Mouse (Mus musculus) adrenal gland, postnatal 14 days (tissue): ENCODE results near the gene Hist1h3g. TPM values are rescaled to one million over a fixed set of nuclear protein-coding genes. Genes with fewer than 3 reads are reported as not detected.
"Not testable (repeated sequence)": the region's sequence is repeated elsewhere in the genome, so short reads cannot be mapped to it uniquely, and the experiment has no call there.

Experiments
- DNase-seq: peaks from one replicate; pipeline ENCODE4 v3.0.0; 2021; ENCODE audit warnings: mixed read lengths
- total RNA-seq: library from RNA; stranded (reverse); gene quantifications from 2 replicates; pipeline ENCODE4 v1.2.3, GENCODE M21; 2021

Gene Hist1h3g
- total RNA-seq, 1 experiment from 2014 or later, result 80.0 TPM

DNA sequence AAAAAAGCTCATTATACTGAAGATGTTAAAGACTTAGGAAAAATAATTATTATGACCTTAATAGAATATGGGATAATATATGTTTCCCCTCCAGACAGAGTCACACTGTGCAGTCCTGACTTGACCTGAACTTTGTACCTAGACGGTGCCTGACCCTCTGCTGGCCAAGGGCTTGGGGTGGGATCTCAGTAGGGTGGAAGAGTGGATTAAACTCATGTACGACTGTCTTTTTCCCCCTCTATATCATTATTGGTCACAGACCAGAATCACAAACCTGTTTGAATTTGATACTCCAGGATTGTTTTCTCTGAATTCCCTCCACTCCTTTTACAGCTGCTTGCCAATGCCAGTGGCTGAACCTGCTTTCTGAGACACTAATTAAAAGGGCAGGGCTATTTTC, 25.5 kb downstream of the Hist1h3g start:
- not testable (repeated sequence) for DNase-seq

DNA sequence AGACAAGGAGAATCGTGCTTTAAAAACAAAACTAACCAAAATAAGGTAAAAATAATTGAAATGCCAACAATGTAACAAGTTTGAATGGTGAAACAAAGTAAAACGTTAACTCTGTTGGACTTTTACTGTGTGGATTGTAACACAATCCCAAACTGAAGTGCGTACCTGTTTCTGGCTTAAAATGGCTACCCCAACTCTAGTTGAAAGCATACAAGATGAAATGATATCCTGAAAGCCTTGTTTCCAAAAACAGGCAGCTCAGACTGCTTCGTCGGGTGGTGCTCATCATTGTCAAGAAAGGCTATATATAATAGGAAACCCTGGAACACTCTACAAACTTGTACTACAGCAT, 26.3 kb downstream of the Hist1h3g start:
- not testable (repeated sequence) for DNase-seq

DNA sequence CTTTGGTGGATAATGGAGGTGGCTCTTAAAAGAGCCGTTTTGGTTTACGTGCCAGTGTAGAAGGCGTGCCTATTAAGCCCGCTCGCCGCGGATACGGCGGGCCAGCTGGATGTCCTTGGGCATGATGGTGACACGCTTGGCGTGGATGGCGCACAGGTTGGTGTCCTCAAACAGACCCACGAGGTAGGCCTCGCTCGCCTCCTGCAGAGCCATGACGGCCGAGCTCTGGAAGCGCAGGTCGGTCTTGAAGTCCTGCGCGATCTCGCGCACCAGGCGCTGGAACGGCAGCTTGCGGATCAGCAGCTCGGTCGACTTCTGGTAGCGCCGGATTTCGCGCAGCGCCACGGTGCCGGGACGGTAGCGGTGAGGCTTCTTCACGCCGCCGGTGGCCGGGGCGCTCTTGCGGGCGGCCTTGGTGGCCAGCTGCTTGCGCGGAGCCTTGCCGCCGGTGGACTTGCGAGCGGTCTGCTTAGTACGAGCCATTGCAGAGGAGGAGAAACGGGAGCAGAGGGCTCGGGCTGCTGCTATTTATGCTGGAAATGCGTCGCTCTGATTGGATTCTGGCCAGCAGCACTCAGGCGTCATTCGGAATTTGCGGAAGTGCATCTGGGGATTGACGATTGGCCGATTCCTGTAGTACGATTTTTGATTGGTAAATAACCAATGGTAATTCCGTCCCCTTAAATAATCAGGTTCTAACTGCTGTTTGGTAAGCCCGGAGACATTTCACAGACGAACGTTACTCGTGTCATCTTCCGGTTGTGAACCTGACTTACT, 26.8 kb downstream of the Hist1h3g start, which contains the start of gene Hist1h3e:
Gene Hist1h3e (minus strand): TSS at position 487 of the 777 bp plus-strand sequence.
- DNase-seq, result peak; percentile 96

DNA sequence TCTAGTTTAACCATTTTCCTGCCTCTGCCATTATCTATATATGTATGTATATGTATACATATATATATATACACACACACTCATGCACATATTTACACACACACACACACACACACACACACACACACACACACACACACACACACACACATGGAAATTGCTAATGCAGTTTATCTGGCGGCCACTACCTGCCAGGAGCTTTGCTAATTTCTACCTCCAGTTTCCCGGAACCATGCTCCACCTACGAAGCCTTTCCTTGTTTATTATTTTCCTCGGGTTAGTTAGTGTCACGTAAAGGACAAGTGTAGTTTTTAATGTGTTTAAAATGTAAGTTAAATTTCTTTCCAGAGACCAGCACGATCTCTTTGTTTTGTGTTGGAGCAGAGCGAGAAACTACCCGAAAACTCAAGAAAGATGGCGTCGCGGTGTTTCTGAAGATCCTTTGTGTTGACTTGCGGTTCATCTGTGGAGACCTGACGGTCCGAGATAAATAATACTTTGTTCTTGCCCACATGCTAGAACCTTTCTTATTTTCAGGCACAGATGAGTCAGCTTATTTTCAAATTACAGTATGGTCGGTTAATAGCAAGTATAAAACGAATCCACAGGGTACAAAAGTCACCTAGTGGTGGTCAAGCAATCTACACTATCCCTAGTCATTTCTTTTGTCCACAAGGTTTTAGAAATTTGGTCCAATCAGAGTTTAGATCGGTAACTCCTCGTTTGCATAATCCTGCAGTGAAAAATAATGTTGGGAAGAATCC, 27.7 kb downstream of the Hist1h3g start:
- DNase-seq, result peak; percentile 56

DNA sequence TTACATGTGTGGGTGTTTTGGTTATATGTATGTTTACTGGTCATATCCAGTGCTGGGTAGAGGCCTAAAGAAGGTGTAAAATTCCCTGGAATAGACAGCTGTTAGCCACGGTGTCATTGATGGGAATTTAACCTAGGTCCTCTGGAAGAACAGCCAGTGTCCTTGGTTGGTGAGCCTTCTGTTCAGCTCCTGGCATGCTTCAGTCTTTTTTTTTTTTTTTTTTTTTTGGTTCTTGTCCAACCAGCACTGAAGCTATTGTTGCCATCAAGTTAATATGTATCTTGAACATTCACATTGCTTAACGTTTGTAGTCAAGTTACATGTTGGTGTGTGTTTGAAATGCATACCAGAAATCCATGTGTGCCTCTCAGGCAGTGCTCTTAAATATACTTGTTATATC, 29.3 kb downstream of the Hist1h3g start:
- DNase-seq, result no peak

DNA sequence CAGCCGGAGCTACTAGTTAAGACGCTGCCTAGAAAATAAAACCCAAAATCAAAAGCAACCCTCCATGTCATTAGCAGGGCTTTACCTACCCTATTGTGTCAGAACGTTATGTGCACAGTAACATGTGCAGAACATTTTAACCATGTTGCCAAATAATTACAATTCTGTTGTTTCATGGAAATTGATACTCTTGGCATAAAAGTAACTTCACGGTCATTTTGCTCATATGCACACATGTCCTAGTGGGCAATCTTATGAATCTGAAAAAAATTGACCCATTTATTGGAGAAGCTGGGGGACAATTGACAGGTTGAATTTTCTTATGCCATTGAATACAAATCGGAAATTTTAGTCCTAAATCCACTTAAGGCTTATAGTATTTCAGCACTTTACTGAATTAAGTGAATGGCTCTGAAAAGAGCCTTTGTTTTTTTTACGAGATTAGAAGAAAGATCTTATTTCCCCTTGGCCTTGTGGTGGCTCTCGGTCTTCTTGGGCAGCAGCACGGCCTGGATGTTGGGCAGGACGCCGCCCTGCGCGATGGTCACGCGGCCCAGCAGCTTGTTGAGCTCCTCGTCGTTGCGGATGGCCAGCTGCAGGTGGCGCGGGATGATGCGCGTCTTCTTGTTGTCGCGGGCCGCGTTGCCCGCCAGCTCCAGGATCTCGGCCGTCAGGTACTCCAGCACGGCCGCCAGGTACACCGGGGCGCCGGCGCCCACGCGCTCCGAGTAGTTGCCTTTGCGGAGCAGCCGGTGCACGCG, 35.2 kb downstream of the Hist1h3g start:
- not testable (repeated sequence) for DNase-seq

DNA sequence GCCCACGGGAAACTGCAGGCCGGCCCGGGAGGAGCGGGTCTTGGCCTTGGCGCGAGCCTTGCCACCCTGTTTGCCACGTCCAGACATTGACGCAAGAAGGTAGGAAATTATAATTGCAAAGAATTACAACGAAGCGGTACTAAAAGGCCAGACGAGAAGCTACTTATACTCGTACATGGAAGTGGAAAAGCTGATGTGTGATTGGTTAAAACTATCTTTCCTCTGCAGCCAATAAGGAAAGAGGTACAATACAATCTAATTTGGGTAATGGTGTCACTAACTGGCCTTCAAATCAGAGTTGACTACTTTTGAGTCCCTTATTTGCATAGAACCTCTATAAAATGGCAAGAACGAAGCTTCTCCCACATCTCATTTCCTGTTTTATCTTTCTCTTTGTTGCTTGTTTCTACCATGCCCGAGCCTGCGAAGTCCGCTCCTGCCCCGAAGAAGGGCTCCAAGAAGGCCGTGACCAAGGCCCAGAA, 35.8 kb downstream of the Hist1h3g start, which contains the start of the genes Hist1h2ae and Hist1h2bg:
Gene Hist1h2ae (minus strand): TSS at position 199 of the 482 bp plus-strand sequence.
Gene Hist1h2bg (plus strand): TSS at position 375 of the 482 bp plus-strand sequence.
- DNase-seq, result peak; percentile 71

DNA sequence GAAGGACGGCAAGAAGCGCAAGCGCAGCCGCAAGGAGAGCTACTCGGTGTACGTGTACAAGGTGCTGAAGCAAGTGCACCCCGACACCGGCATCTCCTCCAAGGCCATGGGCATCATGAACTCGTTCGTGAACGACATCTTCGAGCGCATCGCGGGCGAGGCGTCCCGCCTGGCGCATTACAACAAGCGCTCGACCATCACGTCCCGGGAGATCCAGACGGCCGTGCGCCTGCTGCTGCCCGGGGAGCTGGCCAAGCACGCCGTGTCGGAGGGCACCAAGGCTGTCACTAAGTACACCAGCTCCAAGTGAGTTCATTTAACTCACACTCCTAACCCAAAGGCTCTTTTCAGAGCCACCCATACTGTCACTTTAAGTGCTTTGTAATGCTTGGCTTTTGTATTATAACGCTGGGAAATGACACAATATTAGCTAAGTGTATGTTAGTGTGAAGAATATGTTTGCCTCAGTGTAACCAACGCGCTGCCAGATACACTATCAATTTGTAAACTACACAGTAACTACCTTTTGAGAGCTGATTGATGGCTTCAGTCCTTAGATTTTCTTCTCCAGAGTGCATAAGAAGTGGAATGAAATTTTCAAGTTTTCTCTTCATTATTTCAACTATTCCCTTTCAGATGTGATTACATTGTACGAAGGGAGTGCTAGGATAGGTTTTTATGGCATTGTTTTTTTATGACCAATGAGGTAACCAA, 36.4 kb downstream of the Hist1h3g start:
- DNase-seq, result not testable (repeated sequence)

DNA sequence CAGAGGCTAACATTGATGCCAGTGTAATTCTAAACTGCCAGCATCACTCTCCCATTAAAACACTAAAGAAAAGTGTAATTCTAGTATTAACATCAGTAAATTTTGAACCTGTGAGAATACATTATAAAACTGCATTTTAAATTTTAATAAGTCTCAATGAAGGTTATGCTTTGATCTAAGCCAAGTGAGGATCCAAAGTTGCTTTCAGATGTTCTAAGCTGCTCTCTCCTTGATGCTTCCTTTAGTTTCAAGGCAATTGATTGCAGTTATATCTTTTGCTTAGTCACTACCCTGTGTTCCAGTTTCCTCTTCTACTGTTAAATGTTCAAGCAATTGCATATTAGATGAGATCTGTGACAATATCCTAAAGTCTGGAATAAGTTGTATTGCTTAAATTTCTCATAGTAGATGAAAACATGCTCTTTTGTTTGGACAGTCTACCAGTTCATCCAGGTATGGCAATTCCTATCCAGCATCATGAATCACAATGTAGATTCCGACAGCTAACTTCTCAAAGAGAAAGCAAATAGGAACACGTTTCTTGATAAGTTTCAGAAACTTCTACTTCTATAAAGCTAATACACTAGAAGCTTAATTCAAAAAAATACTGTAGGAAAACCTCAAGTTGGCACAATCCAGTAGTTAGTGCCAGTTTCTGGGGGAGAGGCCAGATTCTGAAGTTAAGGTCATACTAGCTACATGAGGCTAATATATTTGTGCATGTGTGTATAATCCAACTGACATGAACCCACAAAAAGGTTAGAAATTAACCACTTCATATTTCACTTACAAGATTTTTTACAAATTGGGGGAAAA, 37.2 kb downstream of the Hist1h3g start:
- DNase-seq, result no peak

DNA sequence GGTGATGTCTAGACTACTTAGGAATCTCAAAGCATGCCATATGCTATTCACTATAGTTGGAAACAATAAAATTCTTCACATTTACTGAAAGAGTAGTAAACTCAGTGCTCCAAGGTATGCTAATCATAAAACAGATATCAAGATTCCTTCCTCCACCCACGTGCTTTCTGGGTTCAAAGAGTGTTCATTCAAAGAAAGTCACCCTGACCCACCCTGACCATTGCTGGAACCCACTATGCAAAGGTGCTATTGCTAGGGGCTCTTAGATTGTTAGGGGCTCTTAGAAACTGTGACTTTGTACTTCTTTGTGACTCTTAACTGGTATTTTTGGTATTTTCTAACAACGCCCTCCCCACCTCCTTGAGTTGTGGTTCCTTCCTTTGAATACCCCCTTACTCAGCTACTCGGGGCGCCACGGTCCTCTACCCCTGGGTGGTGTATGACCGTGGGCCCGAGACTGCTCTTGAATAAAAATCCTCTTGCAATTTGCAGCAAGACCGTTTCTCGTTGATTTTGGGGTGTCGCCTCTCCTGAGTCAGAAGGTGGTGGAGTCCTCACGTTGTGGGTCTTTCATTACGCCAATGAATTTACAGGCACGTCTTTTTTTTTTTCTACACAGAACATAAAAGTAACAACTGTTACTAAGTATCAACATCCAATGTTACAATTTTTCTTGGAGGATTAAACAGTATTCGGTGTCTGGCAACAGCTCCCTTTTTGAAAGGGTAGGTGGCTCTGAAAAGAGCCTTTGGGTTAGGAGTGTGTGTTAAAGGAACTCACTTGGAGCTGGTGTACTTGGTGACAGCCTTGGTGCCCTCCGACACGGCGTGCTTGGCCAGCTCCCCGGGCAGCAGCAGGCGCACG, 38.0 kb downstream of the Hist1h3g start:
- DNase-seq, result not testable (repeated sequence)

DNA sequence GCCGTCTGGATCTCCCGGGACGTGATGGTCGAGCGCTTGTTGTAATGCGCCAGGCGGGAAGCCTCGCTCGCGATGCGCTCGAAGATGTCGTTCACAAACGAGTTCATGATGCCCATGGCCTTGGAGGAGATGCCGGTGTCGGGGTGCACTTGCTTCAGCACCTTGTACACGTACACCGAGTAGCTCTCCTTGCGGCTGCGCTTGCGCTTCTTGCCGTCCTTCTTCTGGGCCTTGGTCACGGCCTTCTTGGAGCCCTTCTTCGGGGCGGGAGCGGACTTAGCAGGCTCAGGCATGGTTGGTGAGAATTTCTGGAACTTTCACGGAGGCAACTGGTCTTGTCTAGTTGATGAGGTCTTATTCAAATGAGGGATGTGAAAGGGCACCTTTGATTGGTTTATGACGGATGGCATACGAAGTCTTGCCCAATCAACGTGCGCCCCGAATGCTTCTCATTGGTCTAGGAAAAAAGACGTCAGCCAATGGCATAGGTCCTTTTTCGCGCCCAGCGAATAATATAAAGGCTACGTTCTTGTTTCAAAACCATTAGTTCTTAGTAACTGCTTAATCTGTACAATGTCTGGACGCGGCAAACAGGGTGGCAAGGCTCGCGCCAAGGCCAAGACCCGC, 38.8 kb downstream of the Hist1h3g start, which contains the start of the genes Hist1h2bf and Hist1h2ad:
Gene Hist1h2bf (minus strand): TSS at position 299 of the 627 bp plus-strand sequence.
Gene Hist1h2ad (plus strand): TSS at position 484 of the 627 bp plus-strand sequence.
- DNase-seq, result peak; percentile 92

DNA sequence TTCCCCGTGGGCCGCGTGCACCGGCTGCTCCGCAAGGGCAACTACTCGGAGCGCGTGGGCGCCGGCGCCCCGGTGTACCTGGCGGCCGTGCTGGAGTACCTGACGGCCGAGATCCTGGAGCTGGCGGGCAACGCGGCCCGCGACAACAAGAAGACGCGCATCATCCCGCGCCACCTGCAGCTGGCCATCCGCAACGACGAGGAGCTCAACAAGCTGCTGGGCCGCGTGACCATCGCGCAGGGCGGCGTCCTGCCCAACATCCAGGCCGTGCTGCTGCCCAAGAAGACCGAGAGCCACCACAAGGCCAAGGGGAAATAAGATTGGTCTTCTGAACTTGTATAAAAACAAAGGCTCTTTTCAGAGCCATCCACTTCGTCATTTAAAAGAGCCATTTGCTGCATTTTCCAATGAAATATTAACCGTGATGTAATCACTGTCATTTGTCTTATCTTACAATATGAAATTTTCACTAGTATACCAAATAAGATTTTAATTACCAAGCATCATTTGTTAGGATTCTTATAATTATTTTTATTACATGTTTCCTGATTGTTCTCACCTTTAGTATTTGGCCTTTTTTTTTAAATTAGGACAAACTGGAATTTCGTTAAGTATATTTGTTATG, 39.4 kb downstream of the Hist1h3g start:
- not testable (repeated sequence) for DNase-seq

DNA sequence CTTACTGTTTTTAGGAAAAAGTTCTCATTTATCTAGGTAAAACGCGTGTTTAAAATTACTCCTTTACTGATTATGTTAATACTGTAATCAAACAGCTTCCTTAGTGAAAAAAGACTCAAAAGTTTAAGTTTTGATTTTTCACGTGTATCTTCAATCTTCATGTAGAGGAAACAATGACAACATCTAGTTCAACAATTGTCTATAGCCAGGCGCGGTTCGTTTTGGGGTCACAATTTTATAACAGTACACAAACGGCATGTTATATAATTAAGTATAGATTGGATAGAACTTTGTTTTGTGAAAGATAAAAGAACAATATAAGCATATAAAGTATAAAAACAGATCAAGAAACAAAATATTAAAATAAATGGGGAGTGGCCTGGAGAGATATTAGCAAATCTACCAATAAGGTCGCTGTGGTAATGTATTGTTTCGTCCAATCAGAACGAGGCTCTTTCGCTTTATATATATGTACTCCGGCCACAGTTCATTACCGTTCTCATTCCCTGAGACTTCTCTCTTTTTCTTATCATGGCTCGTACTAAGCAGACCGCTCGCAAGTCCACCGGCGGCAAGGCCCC, 40.1 kb downstream of the Hist1h3g start, which contains the start of gene Hist1h3d:
Gene Hist1h3d (plus strand): TSS at position 493 of the 581 bp plus-strand sequence.
- DNase-seq, result peak; percentile 53

DNA sequence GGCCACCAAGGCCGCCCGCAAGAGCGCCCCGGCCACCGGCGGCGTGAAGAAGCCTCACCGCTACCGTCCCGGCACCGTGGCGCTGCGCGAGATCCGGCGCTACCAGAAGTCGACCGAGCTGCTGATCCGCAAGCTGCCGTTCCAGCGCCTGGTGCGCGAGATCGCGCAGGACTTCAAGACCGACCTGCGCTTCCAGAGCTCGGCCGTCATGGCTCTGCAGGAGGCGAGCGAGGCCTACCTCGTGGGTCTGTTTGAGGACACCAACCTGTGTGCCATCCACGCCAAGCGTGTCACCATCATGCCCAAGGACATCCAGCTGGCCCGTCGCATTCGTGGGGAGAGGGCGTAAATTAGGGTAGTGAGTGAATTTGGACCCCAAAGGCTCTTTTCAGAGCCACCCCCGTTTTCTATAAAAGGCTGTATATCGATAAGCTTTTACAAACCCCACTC, 40.7 kb downstream of the Hist1h3g start:
- DNase-seq, result not testable (repeated sequence)

DNA sequence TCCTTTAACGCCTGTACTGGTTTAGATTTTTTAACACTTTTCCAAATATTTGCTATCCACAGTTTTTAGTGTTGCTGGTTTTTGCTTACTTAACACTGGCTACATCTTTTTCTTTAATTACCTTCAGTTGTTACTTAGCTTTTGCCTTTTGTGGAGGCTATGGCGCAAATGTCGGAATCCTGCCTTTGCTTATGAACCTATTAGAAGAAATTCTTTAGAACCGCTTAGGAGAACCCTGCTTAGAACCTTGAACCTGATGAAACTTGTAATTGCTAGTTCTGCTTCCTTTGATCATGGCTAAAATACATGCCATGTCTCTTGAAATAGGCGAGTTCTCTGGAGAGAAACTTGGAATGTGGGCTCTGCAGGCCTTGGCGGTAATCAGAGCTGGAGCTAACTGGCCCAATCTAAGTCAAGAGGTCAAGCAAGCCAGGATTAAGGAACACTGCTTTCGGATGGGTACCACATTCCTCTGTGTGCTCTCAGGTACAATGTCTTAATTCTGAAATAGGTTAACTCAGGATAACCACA, 41.2 kb downstream of the Hist1h3g start:
- DNase-seq, result no peak

DNA sequence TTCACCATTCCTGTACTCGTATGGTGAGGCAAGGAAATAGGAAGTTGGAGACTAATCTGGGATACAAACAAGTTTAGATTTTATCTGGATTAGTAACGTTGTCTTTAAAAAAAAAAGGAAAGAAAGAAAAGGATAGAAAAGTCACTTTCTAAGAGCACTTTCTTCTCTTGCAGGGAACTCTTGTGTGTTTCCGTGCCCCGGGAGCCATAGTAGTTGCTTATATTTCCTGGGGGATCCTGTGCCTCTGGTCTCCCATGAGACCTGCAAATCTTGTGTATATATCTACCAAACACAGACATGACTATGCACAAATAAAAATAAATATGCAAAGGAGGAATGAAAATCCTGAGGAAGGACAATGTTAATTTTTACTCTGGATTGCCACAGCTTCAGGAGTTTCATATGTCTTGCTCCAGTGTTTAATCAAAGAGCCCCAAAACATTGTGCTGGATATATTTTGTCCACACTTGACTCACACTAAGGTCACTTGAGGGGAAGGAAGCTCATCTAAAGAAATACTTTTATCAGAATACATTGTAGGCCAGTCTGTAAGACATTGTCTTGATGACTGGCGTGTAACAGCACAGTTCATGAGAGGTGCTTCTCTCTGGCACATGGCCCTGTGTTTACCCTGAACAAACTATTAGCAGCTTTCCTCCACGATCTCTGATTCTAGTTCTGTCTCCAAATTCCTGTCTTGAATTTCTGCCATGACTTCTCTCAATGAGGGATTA, 41.9 kb downstream of the Hist1h3g start:
- no peak for DNase-seq

DNA sequence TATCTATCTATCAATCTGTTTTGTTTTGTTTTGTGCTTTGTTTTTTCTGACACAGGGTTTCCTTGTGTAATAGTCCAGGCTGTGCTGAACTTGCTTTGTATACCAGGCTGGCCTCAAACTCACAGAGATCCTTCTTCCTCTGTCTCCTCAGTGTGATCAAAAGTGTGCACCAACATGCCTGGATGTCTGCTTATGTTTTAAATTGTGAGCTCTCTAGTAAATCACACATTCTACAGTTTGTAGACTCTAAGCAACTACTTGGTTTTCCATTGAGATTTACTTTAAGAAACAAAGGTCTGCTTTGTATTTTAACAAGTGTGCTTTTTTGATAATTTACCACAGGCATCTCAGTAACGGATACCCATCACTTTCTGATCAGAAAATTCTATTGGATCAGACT, 42.6 kb downstream of the Hist1h3g start:
- DNase-seq, result no peak
